Mouse (Mus musculus): ENCODE measurements at regions not wholly inside any gene's neighbourhood (a gene's known extent, or its start where the extent isn't known, plus 50 kb on each side); places are given as distances from the start of the nearest gene placed in this dataset.

GRCm38 (mm10) chr1:69202745-69203144, 94.9 kb upstream of the Erbb4 start:
- no peak for DNase-seq

GRCm38 (mm10) chr1:69165202-69165601, 57.3 kb upstream of the Erbb4 start:
- DNase-seq, result no peak
